Mouse (Mus musculus): ENCODE measurements around the gene Pgs1.

The Pgs1 gene

DNA sequence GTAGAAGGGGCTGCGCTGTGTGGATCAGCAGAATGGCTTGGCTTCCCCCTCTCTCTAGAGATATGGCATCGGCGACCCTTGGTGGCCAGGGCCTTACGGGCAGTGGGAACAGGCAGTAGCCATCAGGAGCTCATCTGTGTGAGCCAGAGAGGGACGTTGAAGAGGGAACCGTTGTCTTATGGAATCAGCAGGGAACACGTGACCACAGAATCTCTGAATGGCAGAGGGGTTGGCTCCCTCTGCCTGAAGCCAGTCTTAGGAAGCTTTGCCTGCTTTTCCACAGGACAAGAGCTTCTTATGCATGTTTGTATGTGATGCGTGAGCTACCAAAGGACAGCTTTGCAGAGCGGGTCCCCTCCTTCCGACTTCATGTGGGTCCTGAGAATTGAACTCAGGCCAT lies 72.8 kb downstream of the Pgs1 start:
- no peak for DNase-seq

DNA sequence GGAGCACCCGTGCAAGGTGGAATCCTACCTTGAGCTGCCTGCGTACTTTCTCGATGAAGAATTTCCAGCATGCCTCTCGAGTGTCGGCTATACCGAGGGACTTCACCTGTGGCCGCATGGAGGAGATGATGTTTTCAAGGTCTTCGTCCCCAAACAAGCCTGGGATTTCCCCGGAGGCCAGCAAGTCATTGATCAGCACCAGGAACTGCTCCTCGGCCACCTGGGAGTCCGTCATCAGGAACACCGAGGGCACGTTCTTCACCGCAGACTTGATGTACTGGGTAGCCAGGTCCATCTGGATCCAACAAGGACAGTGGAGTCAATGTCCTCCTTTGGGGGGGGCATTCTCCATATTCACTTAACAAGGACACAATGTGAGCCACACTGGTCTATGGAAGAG lies 73.9 kb downstream of the Pgs1 start:
- DNase-seq: no peak

DNA sequence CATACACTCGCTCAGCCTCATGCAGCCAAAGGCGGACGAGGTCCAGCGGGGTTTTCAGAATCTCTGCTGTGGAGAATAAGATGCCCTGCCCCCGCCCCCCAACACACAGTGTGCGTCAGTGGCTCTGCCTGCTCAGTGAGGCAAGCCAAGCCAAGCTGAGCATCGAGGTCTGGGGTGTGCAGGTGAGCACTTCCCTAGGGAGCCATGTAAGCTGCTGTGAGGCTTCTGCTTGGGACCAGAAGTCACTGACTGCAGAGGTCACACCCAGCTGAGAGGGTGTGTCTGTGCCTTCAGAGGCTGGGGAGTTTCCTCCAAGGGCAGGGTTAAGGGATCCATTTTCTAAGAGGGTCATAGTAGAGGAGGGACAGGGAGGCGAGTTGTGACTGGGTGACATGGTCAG lies 81.5 kb downstream of the Pgs1 start:
- no peak for DNase-seq

DNA sequence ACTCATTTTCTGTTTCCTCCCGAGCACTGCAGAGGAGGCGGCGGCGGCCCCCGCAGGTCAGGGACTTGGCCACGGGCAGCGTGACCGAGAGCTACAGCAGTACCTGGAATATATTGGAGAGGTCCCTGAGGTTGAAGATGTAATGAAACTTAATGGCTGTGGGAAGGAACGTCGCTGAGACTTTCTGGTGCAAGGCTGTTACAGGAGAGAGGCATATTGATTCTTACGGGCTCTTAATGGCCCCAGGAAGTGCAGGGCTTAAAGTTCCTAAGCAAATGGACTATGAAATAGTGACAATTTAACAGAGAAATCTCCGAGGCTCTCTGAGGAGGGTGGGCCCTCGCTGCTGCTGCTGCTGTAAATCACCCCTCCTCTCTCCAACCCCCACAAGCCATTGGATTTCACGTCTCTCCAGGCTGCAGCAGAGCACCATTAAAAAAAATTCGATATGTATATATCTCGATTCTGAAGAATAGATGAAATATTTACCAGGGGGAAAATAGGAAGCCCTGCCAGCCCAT lies 82.8 kb downstream of the Pgs1 start:
- DNase-seq: no peak

DNA sequence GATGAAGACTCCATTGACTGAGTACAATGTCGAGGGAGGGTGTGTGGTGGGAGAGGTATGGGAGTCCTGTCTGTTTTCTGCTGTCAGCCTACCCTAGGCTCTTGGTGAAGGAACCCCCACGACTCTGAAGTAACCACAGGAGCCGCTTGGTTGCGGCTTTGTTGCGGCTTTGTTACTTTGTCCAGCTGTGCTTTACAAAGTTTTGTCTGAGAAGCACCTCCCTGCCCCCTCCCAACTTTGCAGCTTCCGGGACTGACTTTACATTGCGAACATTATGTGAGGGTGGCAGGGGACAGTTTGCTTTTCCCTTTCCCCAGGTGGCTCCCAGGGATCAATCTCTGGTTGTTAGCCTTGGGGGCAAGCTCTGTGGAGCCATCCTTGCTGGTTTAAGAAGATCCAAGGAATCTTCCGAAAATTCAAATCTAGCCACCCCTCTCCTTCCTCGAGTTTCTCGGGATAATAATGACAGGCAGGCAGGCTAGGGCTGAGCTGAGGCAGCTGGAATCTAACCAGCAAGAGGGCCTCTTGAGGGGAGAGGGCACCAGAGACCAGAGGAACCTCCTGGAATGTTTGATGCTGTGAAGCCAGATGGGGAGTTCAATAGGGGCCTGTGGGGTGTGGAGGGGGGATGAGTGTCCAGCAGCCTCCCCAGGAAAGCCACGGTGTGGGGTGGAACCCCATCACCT lies 85.3 kb downstream of the Pgs1 start:
- no peak for DNase-seq
